Mouse (Mus musculus) ES-Bruce4 (cell line): ENCODE data around the gene Atp6v0c.
A peak's percentile ranks its signal among the peaks of the same experiment; 100 is the strongest.

Experiments used
- CTCF ChIP-seq: IDR thresholded peaks from one replicate; pipeline ENCODE4 v1.8.1; 2011; ENCODE audit warnings: low read depth, low read length
- EP300 ChIP-seq: IDR thresholded peaks from 2 replicates; pipeline ENCODE4 v1.6.1; 2011; ENCODE audit warnings: low read depth, low read length; ENCODE audit not compliant: insufficient read depth
- POLR2A ChIP-seq: IDR thresholded peaks from one replicate; pipeline ENCODE4 v1.8.1; 2011; ENCODE audit warnings: low read length; ENCODE audit not compliant: insufficient read depth

GRCm38 (mm10) chr17:24163176-24163962 lies 6.1 kb downstream of the Atp6v0c start, which contains the start of gene Amdhd2:
- TF ChIP-seq POLR2A (peak; percentile 14), CTCF (no peak), EP300 (peak; percentile 84)
